Mouse (Mus musculus): Measurements from ENCODE around the gene BC048671. TPM values are rescaled to one million over a fixed set of nuclear protein-coding genes. Genes with fewer than 3 reads are reported as not detected.

Gene BC048671
- total and polyA plus RNA-seq, 3 experiments: not detected

DNA sequence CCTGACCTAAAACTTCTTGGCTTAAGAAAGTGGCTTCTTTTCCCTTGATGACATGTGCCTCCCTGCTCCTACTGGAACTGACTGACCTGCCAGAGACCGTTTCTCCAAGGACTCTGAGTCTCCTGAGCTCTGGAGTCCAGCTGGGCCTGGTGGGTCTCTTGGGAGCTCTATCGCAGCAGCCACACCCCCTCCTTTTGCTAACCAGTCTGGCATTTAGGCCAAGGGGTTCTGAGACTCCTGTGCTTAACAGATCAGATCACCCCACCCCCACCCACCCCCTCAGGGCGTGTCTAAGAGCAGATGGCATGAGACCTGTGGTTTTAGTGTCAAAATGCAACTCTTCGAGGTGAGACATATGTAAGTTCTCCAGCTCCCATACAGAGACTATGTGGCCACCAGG lies 20.8 kb downstream of the BC048671 start:
- Histone ChIP-seq H3K9me3 (replicated peaks; ENCODE audit: insufficient read depth, low read length) (no peaks in the 10 kb centered on the region), H3K36me3 (ENCODE audit: control insufficient read depth in 1 of 2, insufficient read depth in 2 of 2, low read length in 2 of 2) (no peaks in the 10 kb centered on the region), H3K4me1 (ENCODE audit: control insufficient read depth in 1 of 2, insufficient read depth in 2 of 2, low read length in 2 of 2) (no peaks in the 10 kb centered on the region), H3K4me3 (ENCODE audit: control insufficient read depth in 1 of 2, insufficient read depth in 1 of 2, low read depth in 2 of 2, low read length in 2 of 2) (no peak overlapping the region), H3K9ac (ENCODE audit: control insufficient read depth, low read depth, low read length, poor library complexity, severe bottlenecking) (no peak overlapping the region), H3K27me3 (ENCODE audit: control insufficient read depth in 1 of 2, insufficient read depth in 2 of 2, low read length in 2 of 2) (no peaks in the 10 kb centered on the region), H3K79me2 (ENCODE audit: control insufficient read depth, insufficient read depth, low read length, poor library complexity) (no peaks in the 10 kb centered on the region), H3K27ac (ENCODE audit: control insufficient read depth, low read depth, low read length) (no peak overlapping the region)
- no peak for DNase-seq (ENCODE audit: low read depth, low spot score)
- TF ChIP-seq UBTF (IDR thresholded peaks at IDR 0.05; ENCODE audit: borderline replicate concordance, insufficient read depth, low read depth, low read length): no peak
- no peak for TF ChIP-seq KAT2A (conservative IDR thresholded peaks at IDR 0.05; ENCODE audit: low read depth, low read length)
- no peak for TF ChIP-seq ZMIZ1 (IDR thresholded peaks at IDR 0.05; ENCODE audit: low read depth, low read length)
- TF ChIP-seq JUND (IDR thresholded peaks at IDR 0.05; ENCODE audit: low read depth, low read length): no peak
- TF ChIP-seq EP300 (IDR thresholded peaks at IDR 0.05; ENCODE audit: low read depth in 1 of 2, low read length in 2 of 2): no peak

DNA sequence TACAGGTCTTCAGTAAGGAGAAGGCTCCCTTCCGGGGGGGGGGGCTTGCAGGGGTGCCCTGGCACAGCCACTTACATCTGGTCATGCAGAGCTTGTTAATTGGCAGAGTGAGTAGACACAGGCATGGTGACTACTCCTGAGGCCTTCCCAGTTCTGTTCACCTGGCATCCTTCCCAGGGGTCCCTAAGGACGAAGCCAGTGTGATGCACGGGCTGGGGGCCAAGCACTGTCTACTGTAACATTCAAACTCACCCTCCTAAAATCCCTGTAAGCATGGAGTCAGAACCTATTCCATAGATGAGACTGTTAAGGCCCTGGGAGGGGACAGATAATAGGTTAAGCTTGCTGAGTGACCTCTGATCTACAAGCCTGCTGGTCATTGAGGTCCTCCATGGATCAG lies 23.0 kb downstream of the BC048671 start:
- no peak for DNase-seq (ENCODE audit: low read depth, low spot score)
- H3K27ac ChIP-seq (ENCODE audit: control insufficient read depth, low read depth, low read length): no peak overlapping the region
- no peak for TF ChIP-seq ZKSCAN1 (IDR thresholded peaks at IDR 0.05; ENCODE audit: low read depth, low read length)
- no peak for TF ChIP-seq ZC3H11A (IDR thresholded peaks at IDR 0.05; ENCODE audit: low read depth, low read length)
- TF ChIP-seq USF2 (IDR thresholded peaks at IDR 0.05; ENCODE audit: borderline replicate concordance in 1 of 2, insufficient read depth in 1 of 2, low read depth in 1 of 2, low read length in 2 of 2): no peak
- TF ChIP-seq POLR2A (IDR thresholded peaks at IDR 0.05; ENCODE audit: control insufficient read depth in 1 of 2, insufficient read depth in 1 of 2, low read depth in 1 of 2, low read length in 2 of 2, poor library complexity in 1 of 2): no peak
- TF ChIP-seq MAFK (IDR thresholded peaks at IDR 0.05; ENCODE audit: borderline replicate concordance, low read depth, low read length): no peak
- TF ChIP-seq MXI1 (IDR thresholded peaks at IDR 0.05; ENCODE audit: low read depth, low read length): no peak
- TF ChIP-seq EP300 (IDR thresholded peaks at IDR 0.05; ENCODE audit: low read depth in 1 of 2, low read length in 2 of 2): no peak
- TF ChIP-seq E2F4 (IDR thresholded peaks at IDR 0.05; ENCODE audit: borderline replicate concordance, low read depth, low read length): no peak
- TF ChIP-seq NRF1 (IDR thresholded peaks at IDR 0.05; ENCODE audit: insufficient read depth, low read depth, low read length, poor library complexity, severe bottlenecking): no peak
- TF ChIP-seq TCF12 (IDR thresholded peaks at IDR 0.05; ENCODE audit: low read depth, low read length): no peak
- TF ChIP-seq GATA1 (IDR thresholded peaks at IDR 0.05; ENCODE audit: low read depth, low read length): no peak
- no peak for TF ChIP-seq ZMIZ1 (IDR thresholded peaks at IDR 0.05; ENCODE audit: low read depth, low read length)
- no peak for TF ChIP-seq POLR2AphosphoS2 (IDR thresholded peaks at IDR 0.05; ENCODE audit: low read length)
- no peak for TF ChIP-seq SMC3 (IDR thresholded peaks at IDR 0.05; ENCODE audit: low read depth, low read length)
- no peak for TF ChIP-seq MYC (IDR thresholded peaks at IDR 0.05; ENCODE audit: low read depth, low read length)
- no peak for TF ChIP-seq RAD21 (IDR thresholded peaks at IDR 0.05; ENCODE audit: low read depth, low read length)

More for the DNA sequence above, 23.0 kb downstream of the BC048671 start:
- Histone ChIP-seq H3K27me3 (ENCODE audit: control insufficient read depth in 1 of 2, insufficient read depth in 2 of 2, low read length in 2 of 2) (no peaks in the 10 kb centered on the region), H3K79me2 (ENCODE audit: control insufficient read depth, insufficient read depth, low read length, poor library complexity) (no peaks in the 10 kb centered on the region), H3K4me3 (ENCODE audit: control insufficient read depth in 1 of 2, insufficient read depth in 1 of 2, low read depth in 2 of 2, low read length in 2 of 2) (no peak overlapping the region), H3K4me1 (ENCODE audit: control insufficient read depth in 1 of 2, insufficient read depth in 2 of 2, low read length in 2 of 2) (no peaks in the 10 kb centered on the region), H3K9me3 (replicated peaks; ENCODE audit: insufficient read depth, low read length) (no peaks in the 10 kb centered on the region), H3K9ac (ENCODE audit: control insufficient read depth, low read depth, low read length, poor library complexity, severe bottlenecking) (no peak overlapping the region), H3K36me3 (ENCODE audit: control insufficient read depth in 1 of 2, insufficient read depth in 2 of 2, low read length in 2 of 2) (no peaks in the 10 kb centered on the region)

Data from MEL (cell line).